Mouse (Mus musculus) embryonic fibroblast, embryonic 13.5 days (primary cell): ENCODE data around the gene Plpp6.

Experiments used
- CTCF ChIP-seq: IDR thresholded peaks from 2 replicates; pipeline ENCODE4 v1.5.1; 2011; ENCODE audit warnings: mild to moderate bottlenecking, control low read depth, low read length, moderate library complexity, borderline replicate concordance; ENCODE audit not compliant: insufficient read depth
- POLR2A ChIP-seq: IDR thresholded peaks from 2 replicates; pipeline ENCODE4 v1.6.1; 2011; ENCODE audit warnings: low read depth, mild to moderate bottlenecking, control low read depth, low read length, moderate library complexity

DNA sequence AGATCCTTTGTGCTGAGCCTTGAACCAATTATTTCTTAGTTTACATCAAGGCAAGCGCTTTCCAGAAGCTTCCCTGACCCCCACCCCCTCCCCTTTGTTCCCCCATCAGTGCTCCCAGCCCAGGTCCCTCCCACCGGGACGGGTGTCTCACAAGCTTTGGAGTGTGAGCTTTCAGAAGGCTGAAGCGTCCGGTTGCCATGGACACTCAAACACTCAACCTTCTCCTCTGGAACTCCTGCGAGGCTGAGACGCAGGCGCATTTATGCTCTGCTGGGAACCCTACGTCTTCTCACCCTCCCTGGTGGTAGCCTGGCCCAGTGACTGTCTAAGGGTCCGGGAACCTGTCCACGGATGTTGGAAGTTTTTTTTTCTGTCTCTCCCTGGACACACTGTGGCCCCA lies 3.9 kb downstream of the Plpp6 start, which contains the start of gene 4430402I18Rik:
- TF ChIP-seq CTCF (no peak), POLR2A (no peak)
